Mouse (Mus musculus) Patski (cell line): ENCODE measurements around the gene Cux1. TPM values are rescaled to one million over a fixed set of nuclear protein-coding genes. Genes with fewer than 3 reads are reported as not detected.

Source experiments
- ATAC-seq: fragments of 100-300 bp; one replicate; pipeline ENCODE4 v1.8.0; 2021
- CTCF ChIA-PET: fragments of 350-600 bp; sonication (Branson Sonifier 250); formaldehyde crosslinking; loops from one replicate; lab custom pipeline; 2022; ENCODE audit warnings: inconsistent platforms; lab: Charles Lee
- POLR2A ChIA-PET: fragments of 350-600 bp; sonication (Branson Sonifier 250); formaldehyde crosslinking; loops from one replicate; lab custom pipeline; 2022; ENCODE audit warnings: antibody characterized with exemption, inconsistent platforms; lab: Charles Lee
- DNase-seq: peaks from one replicate; pipeline ENCODE4 v3.0.0-alpha.2; 2011; ENCODE audit warnings: low read depth, low spot score
- H3K27me3 ChIP-seq: fragments of 371-371 bp; one replicate; pipeline ENCODE4 v1.5.1; 2021
- CTCF ChIP-seq: fragments of 100-300 bp; IDR thresholded peaks from one replicate; pipeline ENCODE4 v1.5.1; 2021
- in situ Hi-C: fragments of 300-500 bp; cut with MboI; formaldehyde crosslinking; loops from 3 replicates; pipeline ENCODE4 v1.11.1; 2018; ENCODE audit warnings: low pct_unique_long_range_greater_than_20kb, mixed read lengths
- polyA plus RNA-seq: library from polyadenylated mRNA; unstranded; gene quantifications from one replicate; pipeline ENCODE4 v1.2.3, GENCODE M21; 2021

Cux1 gene
- 166 TPM for polyA plus RNA-seq

DNA sequence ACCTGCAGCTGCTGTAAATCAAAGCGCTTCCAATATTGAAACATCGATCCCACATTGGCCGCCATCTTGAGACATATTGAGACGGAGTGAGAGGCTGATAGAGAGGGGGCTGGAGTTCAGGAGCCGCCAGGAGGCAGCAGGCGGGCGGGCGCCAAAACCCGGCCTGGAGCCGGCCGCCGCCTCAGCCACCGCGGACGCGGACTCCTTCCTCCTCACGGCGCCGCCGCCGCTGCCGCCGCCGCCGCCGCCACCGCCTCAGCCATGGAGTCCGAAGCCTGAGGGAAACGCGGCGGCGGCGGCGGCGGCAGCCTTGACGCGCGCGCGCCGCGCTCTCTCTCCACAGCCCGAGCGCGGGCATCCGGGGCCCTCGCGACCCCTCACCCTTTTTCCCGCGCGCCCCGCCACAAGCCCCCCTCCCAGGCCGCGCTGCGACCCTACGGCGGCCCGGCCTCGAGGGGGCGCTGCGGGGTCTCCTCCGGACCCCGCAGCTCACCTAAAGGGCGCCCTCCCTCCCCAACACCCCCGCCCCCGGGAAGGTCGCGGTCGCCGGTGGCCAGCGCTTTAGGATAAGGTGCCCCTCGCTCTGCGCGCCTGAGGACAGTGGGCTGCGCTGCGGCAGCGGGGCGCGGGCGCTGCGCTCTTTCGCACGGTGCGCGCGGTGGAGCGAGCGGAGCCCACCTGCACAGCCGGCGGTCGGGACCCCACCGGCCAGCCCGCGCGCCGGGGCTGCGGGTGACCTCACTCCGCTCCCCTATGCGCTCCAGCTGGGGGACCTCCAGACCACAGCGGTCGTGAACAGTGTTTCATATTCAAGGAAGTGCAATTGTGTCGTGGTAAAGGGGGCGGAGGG is at the start of gene Cux1:
Gene Cux1, minus strand, starts transcription at position 315 of the 850 bp plus-strand sequence.
- ChIA-PET CTCF (interaction anchor here (0.6 to 1.0 kb wide), 3 partner anchors 53 to 56 kb away, joined by 3 read pairs; no protein-coding TSS in a partner anchor), POLR2A (interaction anchor here (0.6 to 0.7 kb wide), 3 partner anchors 22 to 140 kb away, joined by 3 to 4 read pairs (median 4); no protein-coding TSS in a partner anchor)
- no peak for DNase-seq
- peak; percentile 75 for ATAC-seq
- in situ Hi-C loops = loop anchor here (5.0 kb wide), 2 partner anchors 90 to 285 kb away; no protein-coding TSS in a partner anchor
- H3K27me3 ChIP-seq = no peaks in the 10 kb centered on the region
- no peak for TF ChIP-seq CTCF

DNA sequence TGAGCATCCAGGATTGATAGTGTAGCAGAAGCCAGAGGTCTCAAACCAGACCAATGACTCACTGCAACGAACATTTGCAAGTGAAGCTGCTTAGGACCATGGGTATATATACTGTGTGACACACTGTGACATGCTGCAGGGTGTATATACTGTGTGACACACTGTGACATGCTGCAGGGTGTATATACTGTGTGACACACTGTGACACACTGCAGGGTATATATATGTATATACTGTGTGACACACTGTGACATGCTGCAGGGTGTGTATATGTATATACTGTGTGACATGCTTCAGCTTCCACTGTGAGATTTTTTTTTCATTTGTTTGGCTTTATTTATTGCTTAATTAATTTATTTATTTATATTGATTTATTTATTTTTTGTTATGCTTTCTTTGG is 45.1 kb upstream of the Cux1 start:
- no peak for TF ChIP-seq CTCF
- no peak for DNase-seq
- CTCF ChIA-PET = interaction anchor here (1.2 to 2.6 kb wide), 2 partner anchors 8 to 71 kb away, joined by 3 to 9 read pairs; no protein-coding TSS in a partner anchor

DNA sequence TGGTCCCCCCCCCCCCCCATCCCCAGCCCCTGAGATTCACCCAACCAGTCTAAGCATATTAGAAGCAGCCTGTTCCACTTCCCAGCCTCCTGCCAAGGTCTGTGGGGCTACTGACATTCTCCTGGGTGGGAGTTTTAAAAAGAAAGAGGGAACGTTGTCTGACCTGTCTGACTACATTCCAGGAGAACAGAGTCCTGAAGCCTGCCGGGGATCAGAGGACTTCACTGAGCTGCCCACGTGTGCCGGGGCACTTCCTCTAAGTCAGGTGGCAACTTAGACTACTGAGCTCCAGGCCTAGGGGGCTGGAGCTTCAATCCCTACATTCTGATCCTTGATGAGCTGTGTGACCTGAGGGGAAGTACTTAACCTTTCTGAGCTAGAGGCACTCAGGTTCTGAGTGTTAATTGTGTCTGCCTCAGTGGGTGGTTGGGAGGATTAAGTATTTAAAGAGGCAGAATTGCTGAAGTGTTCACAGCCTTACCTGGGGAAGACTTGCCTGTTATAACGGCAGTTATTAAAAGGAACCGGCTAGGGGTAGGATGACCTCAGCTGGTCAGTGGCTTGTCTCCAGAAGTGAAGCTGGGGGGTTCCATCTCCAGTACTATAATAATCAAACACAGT is 41.6 kb upstream of the Cux1 start:
- in situ Hi-C loops = no loop called here
- ATAC-seq = no peak
- no peak for TF ChIP-seq CTCF
- no peaks in the 10 kb centered on the region for H3K27me3 ChIP-seq
- POLR2A ChIA-PET = no interaction called here
- no peak for DNase-seq
- CTCF ChIA-PET = interaction anchor here (0.8 to 1.4 kb wide), 2 partner anchors 9 to 39 kb away, joined by 3 read pairs; no protein-coding TSS in a partner anchor

More for the DNA sequence above, 45.1 kb upstream of the Cux1 start:
- no peak for ATAC-seq
- no peaks in the 10 kb centered on the region for H3K27me3 ChIP-seq
- POLR2A ChIA-PET = interaction anchor here (1.2 kb wide), 1 partner anchor 15 kb away, joined by 3 read pairs; no protein-coding TSS in a partner anchor
- in situ Hi-C loops = no loop called here

DNA sequence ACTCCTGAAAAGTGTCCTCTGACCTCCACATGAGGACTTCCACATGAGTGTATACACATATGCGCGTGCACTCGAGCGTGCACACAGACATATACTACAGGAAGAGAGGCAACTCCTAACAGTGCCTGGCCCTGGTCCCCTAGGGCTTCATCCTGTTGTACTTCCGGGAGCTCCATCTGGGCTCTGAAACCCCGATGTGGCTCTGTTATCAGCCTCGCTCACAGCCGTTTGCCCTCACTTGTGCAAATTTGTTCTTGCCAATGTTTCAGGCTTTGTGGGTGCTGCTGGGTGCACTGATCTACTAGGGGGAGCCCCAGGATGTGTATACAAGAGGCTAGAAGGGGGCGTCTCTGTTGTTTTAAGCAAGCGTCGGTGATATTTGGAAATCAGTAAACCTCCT is 37.9 kb upstream of the Cux1 start:
- ChIA-PET CTCF (no interaction called here), POLR2A (interaction anchor here (0.6 to 1.1 kb wide), 2 partner anchors 11 to 29 kb away, joined by 3 read pairs; no protein-coding TSS in a partner anchor)
- ATAC-seq (no peak), DNase-seq (no peak)
- no peak for TF ChIP-seq CTCF
- in situ Hi-C loops = no loop called here
- H3K27me3 ChIP-seq = no peaks in the 10 kb centered on the region

- TF ChIP-seq CTCF = no peak
- ChIA-PET POLR2A (interaction anchor here (0.6 to 1.2 kb wide), 3 partner anchors 17 to 144 kb away, joined by 3 to 4 read pairs (median 3); no protein-coding TSS in a partner anchor), CTCF (interaction anchor here (0.9 kb wide), 1 partner anchor 61 kb away, joined by 3 read pairs; no protein-coding TSS in a partner anchor)
- no peak for DNase-seq
- ATAC-seq = no peak
- no peaks in the 10 kb centered on the region for H3K27me3 ChIP-seq
- in situ Hi-C loops = no loop called here
Observed at GRCm38 (mm10) chr5:136603176-136603964, 36.1 kb upstream of the Cux1 start.

DNA sequence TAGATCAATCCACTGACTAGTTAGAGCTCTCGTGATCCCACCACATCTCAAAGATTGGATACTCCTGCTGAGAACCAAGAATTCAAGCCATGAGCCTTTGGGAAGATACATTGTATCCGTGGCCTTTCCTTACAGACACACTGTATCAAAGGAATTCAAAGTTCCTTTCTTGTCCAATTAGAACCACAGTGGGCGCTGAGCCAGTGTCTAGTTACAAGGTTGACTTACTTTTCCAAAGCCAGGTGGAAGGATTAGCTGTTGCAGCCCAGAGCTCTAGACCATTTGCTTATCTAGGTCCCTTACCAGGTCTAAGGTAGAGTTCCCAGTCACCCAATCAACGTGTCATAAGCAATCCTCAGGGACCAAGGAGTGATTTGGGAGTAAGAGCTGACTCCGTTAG is 33.2 kb upstream of the Cux1 start:
- CTCF ChIA-PET = no interaction called here
- in situ Hi-C loops = no loop called here

GRCm38 (mm10) chr5:136594896-136595540 is 27.7 kb upstream of the Cux1 start:
- no peaks in the 10 kb centered on the region for H3K27me3 ChIP-seq
- ChIA-PET CTCF (interaction anchor here (0.8 kb wide), 1 partner anchor 21 kb away, joined by 4 read pairs; no protein-coding TSS in a partner anchor), POLR2A (no interaction called here)
- ATAC-seq (no peak), DNase-seq (no peak)
- in situ Hi-C loops = no loop called here
- no peak for TF ChIP-seq CTCF

More for the DNA sequence above, 33.2 kb upstream of the Cux1 start:
- no peak for TF ChIP-seq CTCF
- POLR2A ChIA-PET = no interaction called here
- no peaks in the 10 kb centered on the region for H3K27me3 ChIP-seq
- DNase-seq (no peak), ATAC-seq (no peak)

DNA sequence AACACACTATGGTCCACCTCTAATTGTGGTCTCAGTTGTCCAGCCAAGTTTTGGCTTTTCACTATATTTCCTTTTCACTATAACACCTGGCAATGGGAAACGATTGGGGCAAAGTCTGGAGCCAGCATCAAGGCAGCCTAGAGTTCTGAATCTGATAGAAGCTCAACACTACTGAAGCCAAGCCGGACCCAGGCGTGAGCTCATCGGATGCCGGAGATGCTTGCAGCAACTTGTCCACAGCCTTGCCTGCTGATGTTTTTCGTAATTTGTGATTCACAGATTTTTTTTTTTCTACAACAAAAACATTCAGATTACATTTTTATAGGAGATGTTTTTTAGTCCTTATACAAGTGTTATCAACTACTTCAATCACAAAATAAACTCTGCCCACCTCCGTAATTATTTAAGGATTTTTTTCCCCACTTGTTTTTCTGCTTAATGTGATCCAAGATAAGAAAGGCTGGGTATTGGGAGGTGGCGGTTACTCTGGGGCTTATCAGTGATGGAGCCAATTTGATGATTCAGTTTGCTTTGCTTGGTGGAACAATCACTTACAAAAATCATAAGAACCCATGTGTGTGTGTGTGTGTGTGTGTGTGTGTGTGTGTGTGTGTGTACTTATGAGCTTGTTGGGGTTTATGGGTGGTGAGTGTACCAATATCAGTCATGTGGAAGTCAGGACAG is 24.7 kb upstream of the Cux1 start:
- no peak for TF ChIP-seq CTCF
- no peak for DNase-seq
- CTCF ChIA-PET = no interaction called here
- no peak for ATAC-seq
- POLR2A ChIA-PET = no interaction called here
- no peaks in the 10 kb centered on the region for H3K27me3 ChIP-seq
- in situ Hi-C loops = no loop called here

GRCm38 (mm10) chr5:136589002-136589401 is 21.7 kb upstream of the Cux1 start:
- ChIA-PET POLR2A (no interaction called here), CTCF (no interaction called here)
- H3K27me3 ChIP-seq = no peaks in the 10 kb centered on the region
- ATAC-seq (no peak), DNase-seq (no peak)
- in situ Hi-C loops = no loop called here
- TF ChIP-seq CTCF = no peak
